Mouse (Mus musculus): Measurements from ENCODE around the gene Elp6.

GRCm38 (mm10) chr9:110361299-110361698 is 56.3 kb downstream of the Elp6 start:
- TF ChIP-seq ZC3H11A (IDR thresholded peaks at IDR 0.05; ENCODE audit: borderline replicate concordance, low read depth, low read length) (no peak), ZNF384 (IDR thresholded peaks at IDR 0.05; ENCODE audit: low read depth, low read length) (no peak)

All from ES-E14 (cell line).